Mouse (Mus musculus): ENCODE data around the gene Cux1.

DNA sequence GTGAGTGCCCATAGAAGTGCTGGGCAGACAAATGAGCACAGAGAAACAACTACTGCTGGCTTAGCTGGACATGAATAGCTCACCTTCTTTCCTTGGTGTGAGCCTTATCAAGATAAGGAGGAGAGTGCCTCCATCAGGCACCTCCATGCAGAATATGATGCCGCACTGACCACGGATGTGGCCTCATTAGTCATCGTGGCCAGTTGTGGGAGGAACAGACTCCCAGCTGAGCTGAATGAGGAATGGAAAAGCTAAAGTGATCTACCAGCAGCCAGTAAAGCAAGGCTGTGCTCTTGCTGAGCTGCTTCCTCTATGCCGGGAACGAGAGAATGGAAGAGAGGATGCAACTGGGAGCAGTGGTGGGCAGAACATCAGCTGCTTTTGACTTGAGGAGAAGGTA is 101.9 kb downstream of the Cux1 start:
- TF ChIP-seq CTCF (IDR thresholded peaks at IDR 0.05; ENCODE audit: extremely low read depth, insufficient read depth, insufficient read length, insufficient replicate concordance) (no peak), POLR2A (IDR thresholded peaks at IDR 0.05; ENCODE audit: low read depth, low read length) (no peak)
